Mouse (Mus musculus) megakaryocyte, embryonic 14.5 days (primary cell): ENCODE measurements around the gene Dbn1.

ENCODE experiments used
- FLI1 ChIP-seq: IDR thresholded peaks from 2 replicates; pipeline ENCODE4 v1.6.1; 2012; ENCODE audit warnings: low read length, inconsistent platforms, mixed read lengths
- GATA1 ChIP-seq: IDR thresholded peaks from 3 replicates; pipeline ENCODE4 v1.6.1; 2012; ENCODE audit warnings: mixed read lengths, low read length, inconsistent platforms, borderline replicate concordance

GRCm38 (mm10) chr13:55463399-55464026, 24.4 kb downstream of the Dbn1 start:
- no peak for TF ChIP-seq GATA1
- TF ChIP-seq FLI1 = no peak
